Comparison of ENCODE assay signal across 24 mouse cellular contexts in genomic region chr7:82775090-82775489, GRCm38 (mm10).
DNase-seq lines count a peak whose midpoint lies in the region; ATAC-seq lines count a peak whose summit lies in the region.
"Had no signal": no experiment of that assay in that cellular context is flagged by ENCODE, and none has a peak within 500 bp of the region (broad histone marks: within the 10 kb centered on the region; RNA-seq: fewer than 3 reads in every experiment).

No protein-coding gene starts in this region.

- no peak overlapping the region for H3K9ac ChIP-seq in midbrain, embryonic 11.5 days (ENCODE audit: low read length)
- no peak overlapping the region for H3K9ac ChIP-seq in midbrain, embryonic 15.5 days
- no peak overlapping the region for H3K9ac ChIP-seq in hindbrain, embryonic 13.5 days
- H3K9ac ChIP-seq: embryonic facial prominence, embryonic 12.5 days; forebrain, embryonic 13.5 days; forebrain, embryonic 15.5 days; forebrain, postnatal 0 days had no signal

- peaks cover 2% of the 10 kb centered on the region for H3K4me1 ChIP-seq in midbrain, embryonic 11.5 days (ENCODE audit: control insufficient read depth, insufficient read depth, low read length)
- H3K4me1 ChIP-seq in midbrain, embryonic 15.5 days: peaks cover 16% of the 10 kb centered on the region
- H3K4me1 ChIP-seq in hindbrain, embryonic 13.5 days (replicated peaks): peaks cover 17% of the 10 kb centered on the region

- no peaks in the 10 kb centered on the region for H3K27me3 ChIP-seq in midbrain, embryonic 11.5 days (ENCODE audit: control insufficient read depth, insufficient read depth, low read length)
- no peaks in the 10 kb centered on the region for H3K27me3 ChIP-seq in midbrain, embryonic 15.5 days (replicated peaks)
- no peaks in the 10 kb centered on the region for H3K27me3 ChIP-seq in hindbrain, embryonic 13.5 days
- H3K27me3 ChIP-seq: CH12.LX; embryonic facial prominence, embryonic 12.5 days; forebrain, embryonic 13.5 days; forebrain, embryonic 15.5 days had no signal

- 91% methylated on average over 3 of the region's 3 CpGs for WGBS in midbrain, embryonic 11.5 days
- 91% methylated on average over 3 of the region's 3 CpGs for WGBS in midbrain, embryonic 15.5 days
- 93% methylated on average over 3 of the region's 3 CpGs for WGBS in hindbrain, embryonic 13.5 days

- no peak overlapping the region for H3K4me2 ChIP-seq in midbrain, embryonic 11.5 days
- no peak overlapping the region for H3K4me2 ChIP-seq in midbrain, embryonic 15.5 days
- H3K4me2 ChIP-seq in hindbrain, embryonic 13.5 days: no peak overlapping the region
- H3K4me2 ChIP-seq: embryonic facial prominence, embryonic 12.5 days; forebrain, embryonic 13.5 days; forebrain, embryonic 15.5 days had no signal

- H3K9me3 ChIP-seq in midbrain, embryonic 11.5 days (ENCODE audit: control insufficient read depth, low read length): no peaks in the 10 kb centered on the region; the same call in 1 of the 2 replicates
- no peaks in the 10 kb centered on the region for H3K9me3 ChIP-seq in midbrain, embryonic 15.5 days
- H3K9me3 ChIP-seq in hindbrain, embryonic 13.5 days: no peaks in the 10 kb centered on the region
- H3K9me3 ChIP-seq: embryonic facial prominence, embryonic 12.5 days; forebrain, embryonic 13.5 days; forebrain, embryonic 15.5 days had no signal

- H3K36me3 ChIP-seq in midbrain, embryonic 11.5 days (ENCODE audit: control insufficient read depth, insufficient read depth, low read length): peaks cover 2% of the 10 kb centered on the region; the same call in 1 of the 2 replicates
- 0 out of 2 replicates have a peak, but pooled peaks cover 2% of the 10 kb centered on the region for H3K36me3 ChIP-seq in midbrain, embryonic 15.5 days (replicated peaks)
- H3K36me3 ChIP-seq in hindbrain, embryonic 13.5 days: peaks cover 14% of the 10 kb centered on the region
- H3K36me3 ChIP-seq: embryonic facial prominence, embryonic 12.5 days; forebrain, embryonic 15.5 days had no signal

- H3K4me3 ChIP-seq in midbrain, embryonic 11.5 days (ENCODE audit: low read depth, low read length): no peak overlapping the region
- no peak overlapping the region for H3K4me3 ChIP-seq in midbrain, embryonic 15.5 days
- no peak overlapping the region for H3K4me3 ChIP-seq in hindbrain, embryonic 13.5 days
- H3K4me3 ChIP-seq: embryonic facial prominence, embryonic 10.5 days; embryonic facial prominence, embryonic 12.5 days; forebrain, embryonic 13.5 days; forebrain, embryonic 15.5 days had no signal

- ATAC-seq in midbrain, embryonic 11.5 days (ENCODE audit: low FRiP score): no peak
- ATAC-seq in midbrain, embryonic 15.5 days (replicated peaks): no peak
- 0 out of 2 replicates have a peak, but pooled peaks have one; percentile 26 for ATAC-seq in megakaryocyte-erythroid progenitor cell, adult 5-6 weeks (replicated peaks; ENCODE audit: low FRiP score, low TSS enrichment, poor library complexity, severe bottlenecking)
- no peak for ATAC-seq in hindbrain, embryonic 13.5 days (ENCODE audit: low FRiP score)
- ATAC-seq: CD4-positive, CD25-positive, alpha-beta regulatory T cell, adult 4 months; forebrain, embryonic 13.5 days; forebrain, embryonic 15.5 days had no signal

- no peak overlapping the region for H3K27ac ChIP-seq in midbrain, embryonic 11.5 days (ENCODE audit: low read depth, low read length)
- H3K27ac ChIP-seq in midbrain, embryonic 15.5 days: no peak overlapping the region
- no peak overlapping the region for H3K27ac ChIP-seq in hindbrain, embryonic 13.5 days
- H3K27ac ChIP-seq: embryonic facial prominence, embryonic 10.5 days; embryonic facial prominence, embryonic 12.5 days; forebrain, embryonic 13.5 days; forebrain, embryonic 15.5 days had no signal

- DNase-seq in heart, adult 11 months: peak; percentile 49
- DNase-seq in heart, postnatal 4 days: no peak
- DNase-seq in midbrain, embryonic 11.5 days (ENCODE audit: low spot score, missing footprints): peak; percentile 41
- peak; percentile 13 for DNase-seq in c-Kit-positive CD71-positive TER-119-negative erythroid progenitor cells, embryonic 14.5 days (ENCODE audit: low read depth)
- DNase-seq in Muller cell, postnatal 12 days (ENCODE audit: inconsistent ontology term): no peak
- DNase-seq: adrenal gland, adult 2 months; adrenal gland, postnatal 10 days; adrenal gland, postnatal 25 days; B cell, adult 2 months; cerebellum, adult 11-12 months; cerebellum, adult 2 months; cerebellum, adult 9-10 months; cerebellum, postnatal 10 days; cerebellum, postnatal 25 days; forebrain, postnatal 0 days had no signal

Comparison
In these comparisons a context has a peak if more than half of its experiments do, and no peak if none do; other contexts are left out.
1. DNase-seq: peak in heart, adult 11 months (single experiment), midbrain, embryonic 11.5 days (single experiment) and c-Kit-positive CD71-positive TER-119-negative erythroid progenitor cells, embryonic 14.5 days (single experiment); none in heart, postnatal 4 days (single experiment) and Muller cell, postnatal 12 days (single experiment).